Mouse (Mus musculus): ENCODE data around the gene Acer1. TPM values are rescaled to one million over a fixed set of nuclear protein-coding genes. Genes with fewer than 3 reads are reported as not detected.

The Acer1 gene
- polyA plus RNA-seq (2016; fragmentation: Nextera tagmentation; extraction: Ambion mirVana), result not detected in 2 replicates

DNA sequence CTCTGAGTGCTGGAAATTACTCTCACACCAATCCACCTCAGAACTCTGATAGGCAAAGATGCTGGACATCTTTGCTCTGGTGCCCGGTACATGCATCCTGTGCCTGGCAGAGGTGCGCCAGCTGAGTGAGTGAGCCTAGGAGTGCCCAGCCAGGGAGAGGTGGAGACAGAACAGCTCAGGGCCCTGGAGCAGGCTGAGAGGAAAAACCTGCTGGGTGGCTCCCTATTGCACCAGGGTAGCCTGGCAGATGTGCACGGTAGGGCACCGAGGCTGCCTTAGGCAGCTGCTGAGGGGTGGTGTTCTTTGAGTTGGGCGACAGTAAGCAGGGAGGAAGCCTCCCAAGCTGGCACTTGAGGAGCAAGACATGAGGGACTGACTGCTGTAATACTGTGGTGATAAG, at the start of gene Acer1:
Acer1 (minus strand) TSS at position 114 of the 400 bp plus-strand sequence.
- ATAC-seq (ENCODE audit: insufficient number of reproducible peaks, insufficient read depth, low FRiP score, low TSS enrichment, low read depth), result no peak
- peaks cover 4% of the 10 kb centered on the region; the same call in 1 of the 2 replicates for H3K4me1 ChIP-seq (replicated peaks)
- H3K27me3 ChIP-seq, result no peaks in the 10 kb centered on the region
- H3K9me3 ChIP-seq, result no peaks in the 10 kb centered on the region
- no peak within 1 kb of the TSS for H3K27ac ChIP-seq
- 74% methylated on average over 5 of the region's 5 CpGs for WGBS
- no peaks in the 10 kb centered on the region for H3K36me3 ChIP-seq
- no peak within 1 kb of the TSS for H3K9ac ChIP-seq (replicated peaks)
- H3K4me2 ChIP-seq, result no peak within 1 kb of the TSS
- H3K4me3 ChIP-seq (replicated peaks), result no peak within 1 kb of the TSS

DNA sequence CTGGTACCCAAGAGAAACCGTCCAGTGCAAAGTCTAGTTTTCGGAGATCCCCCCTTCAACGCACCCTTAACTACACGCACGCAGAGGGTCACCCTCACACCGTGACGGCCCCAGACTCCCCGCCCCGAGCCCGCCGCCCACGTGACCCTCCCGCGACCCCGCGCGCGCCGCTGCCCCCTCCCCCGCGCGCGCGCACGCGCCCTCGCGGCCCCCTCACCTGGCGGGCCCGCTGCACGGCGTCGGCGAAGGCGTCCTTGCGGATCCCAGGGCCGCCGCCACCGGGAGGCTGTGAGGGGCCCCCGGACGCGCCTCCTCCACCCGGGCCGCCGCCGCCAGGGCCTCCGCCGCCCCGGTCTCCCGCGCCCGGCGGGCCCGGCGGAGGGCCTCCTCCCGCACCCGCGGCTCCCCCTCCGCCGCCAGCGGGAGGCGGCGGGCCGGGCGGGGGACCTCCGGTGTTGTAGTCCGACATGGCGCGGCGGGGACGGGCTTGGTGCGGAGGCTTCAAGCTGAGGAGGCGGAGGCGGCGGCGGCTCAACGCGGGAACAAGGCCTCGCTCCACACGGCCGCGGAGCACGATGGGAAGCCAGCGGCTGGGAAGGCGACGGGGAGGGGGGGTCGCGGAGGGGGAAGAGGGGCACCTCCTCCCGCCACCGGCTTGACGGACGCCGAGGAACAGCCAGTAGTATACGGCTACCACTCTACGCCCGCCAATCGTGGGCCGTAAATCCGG, 49.2 kb upstream of the Acer1 start, which contains the start of gene Khsrp:
Khsrp (minus strand) TSS at position 592 of the 730 bp plus-strand sequence.
- H3K4me3 ChIP-seq (replicated peaks), result peak within 1 kb of the TSS; percentile 98
- no peak for ATAC-seq (ENCODE audit: insufficient number of reproducible peaks, insufficient read depth, low FRiP score, low TSS enrichment, low read depth)
- peak within 1 kb of the TSS; percentile 94 for H3K27ac ChIP-seq
- H3K36me3 ChIP-seq, result peaks cover 33% of the 10 kb centered on the region
- H3K4me1 ChIP-seq (replicated peaks), result peaks cover 18% of the 10 kb centered on the region
- H3K27me3 ChIP-seq, result no peaks in the 10 kb centered on the region
- H3K9me3 ChIP-seq, result no peaks in the 10 kb centered on the region
- peak within 1 kb of the TSS; percentile 100 for H3K9ac ChIP-seq (replicated peaks)
- H3K4me2 ChIP-seq, result peak within 1 kb of the TSS; percentile 97
- under 1% methylated on average over 98 of the region's 99 CpGs for WGBS

DNA sequence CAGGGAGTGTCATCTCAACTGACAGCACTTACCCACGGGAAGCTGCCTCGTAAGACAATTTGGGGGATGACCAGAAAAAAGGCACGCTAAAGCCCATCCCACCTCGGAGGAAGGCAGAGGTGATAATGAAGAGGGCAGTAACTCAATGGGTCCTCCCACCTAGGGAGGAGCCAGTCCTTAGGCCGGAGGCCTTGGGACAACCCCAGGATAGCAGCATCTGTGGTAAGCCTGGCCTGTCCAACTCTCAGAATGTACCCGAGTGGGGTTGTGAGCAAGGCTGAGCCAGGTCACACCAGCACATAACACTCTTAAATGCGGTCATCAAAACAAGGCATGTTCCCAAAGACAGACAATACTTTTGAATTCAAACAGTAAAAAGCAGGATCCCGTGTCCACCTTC, 47.8 kb upstream of the Acer1 start:
- peak overlapping the region; percentile 98 for H3K4me3 ChIP-seq (replicated peaks)
- WGBS, result 39% methylated on average over 8 of the region's 8 CpGs

DNA sequence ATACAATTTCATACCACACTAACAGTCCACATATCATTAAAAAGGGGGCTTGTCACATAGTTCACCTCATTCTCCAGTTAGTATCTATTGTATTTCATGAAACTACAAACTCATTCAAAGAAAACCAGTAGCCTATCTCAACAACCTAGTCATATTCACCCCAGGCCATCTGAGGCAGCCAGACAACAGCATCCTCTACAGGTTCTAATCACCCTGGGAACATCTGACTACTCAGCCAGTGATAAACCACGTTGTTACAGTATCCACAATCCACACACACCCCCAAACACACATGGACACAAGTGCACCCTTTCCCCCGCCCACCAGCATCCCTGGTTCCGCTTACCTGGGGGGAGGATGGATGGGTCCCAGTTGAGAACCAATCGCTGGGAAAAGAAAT, 45.5 kb upstream of the Acer1 start:
- Histone ChIP-seq H3K36me3 (peaks cover 69% of the 10 kb centered on the region), H3K9ac (replicated peaks) (no peak overlapping the region), H3K27me3 (no peaks in the 10 kb centered on the region), H3K9me3 (no peaks in the 10 kb centered on the region), H3K4me1 (replicated peaks) (peaks cover 17% of the 10 kb centered on the region), H3K27ac (no peak overlapping the region), H3K4me3 (replicated peaks) (no peak overlapping the region), H3K4me2 (no peak overlapping the region)
- WGBS, result 92% methylated on average over 4 of the region's 4 CpGs
- no peak for ATAC-seq (ENCODE audit: insufficient number of reproducible peaks, insufficient read depth, low FRiP score, low TSS enrichment, low read depth)

More for the DNA sequence above, 47.8 kb upstream of the Acer1 start:
- ATAC-seq (ENCODE audit: insufficient number of reproducible peaks, insufficient read depth, low FRiP score, low TSS enrichment, low read depth), result no peak
- peaks cover 18% of the 10 kb centered on the region for H3K4me1 ChIP-seq (replicated peaks)
- no peak overlapping the region for H3K27ac ChIP-seq
- peak overlapping the region; percentile 100 for H3K9ac ChIP-seq (replicated peaks)
- peaks cover 47% of the 10 kb centered on the region for H3K36me3 ChIP-seq
- H3K27me3 ChIP-seq, result no peaks in the 10 kb centered on the region
- peak overlapping the region; percentile 97 for H3K4me2 ChIP-seq
- H3K9me3 ChIP-seq, result no peaks in the 10 kb centered on the region

DNA sequence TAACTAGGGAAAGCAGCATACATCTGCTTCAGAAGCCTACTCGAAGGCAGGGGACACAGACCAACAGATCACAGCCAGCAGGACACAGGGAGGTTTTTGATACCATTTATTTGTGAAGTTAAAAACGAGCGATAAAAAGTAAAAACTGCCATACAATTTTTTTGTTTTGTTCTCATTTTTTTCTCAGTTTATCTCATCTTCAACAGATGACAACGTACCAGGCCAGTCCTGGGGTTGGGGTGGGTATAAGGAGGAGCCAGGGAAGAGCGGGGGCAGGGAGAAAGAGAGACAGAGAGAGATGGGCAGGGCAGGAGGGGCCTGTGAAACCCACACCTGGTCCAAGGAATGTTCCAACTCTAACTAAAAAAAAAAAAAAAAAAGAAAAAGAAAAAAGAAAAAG, 39.0 kb upstream of the Acer1 start:
- Histone ChIP-seq H3K27me3 (no peaks in the 10 kb centered on the region), H3K4me2 (no peak overlapping the region), H3K9me3 (no peaks in the 10 kb centered on the region), H3K27ac (no peak overlapping the region), H3K4me3 (replicated peaks) (no peak overlapping the region), H3K9ac (replicated peaks) (no peak overlapping the region), H3K4me1 (replicated peaks) (no peaks in the 10 kb centered on the region), H3K36me3 (peaks cover 69% of the 10 kb centered on the region)
- no peak for ATAC-seq (ENCODE audit: insufficient number of reproducible peaks, insufficient read depth, low FRiP score, low TSS enrichment, low read depth)
- WGBS, result 93% methylated on average over 5 of the region's 5 CpGs

DNA sequence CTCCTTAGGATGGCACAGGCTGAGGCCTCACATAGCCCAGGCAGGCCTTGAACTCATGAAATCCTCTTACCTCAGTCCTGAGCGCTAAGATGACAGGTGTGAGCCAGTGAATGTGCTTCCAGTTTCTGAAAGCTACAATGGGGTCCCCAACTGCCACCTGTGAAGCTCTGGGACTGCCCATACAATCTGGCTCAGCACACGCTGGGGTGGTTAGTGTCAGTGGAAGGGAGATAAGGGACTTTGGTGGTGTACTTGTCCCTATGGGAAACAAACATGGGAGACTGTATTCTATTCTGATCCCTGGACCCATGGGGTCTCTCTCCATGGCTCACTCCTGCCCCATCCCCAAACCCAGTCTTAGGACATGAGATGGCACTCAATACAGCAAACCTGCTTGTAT, 37.8 kb upstream of the Acer1 start:
- ATAC-seq (ENCODE audit: insufficient number of reproducible peaks, insufficient read depth, low FRiP score, low TSS enrichment, low read depth), result no peak
- no peak overlapping the region for H3K27ac ChIP-seq

DNA sequence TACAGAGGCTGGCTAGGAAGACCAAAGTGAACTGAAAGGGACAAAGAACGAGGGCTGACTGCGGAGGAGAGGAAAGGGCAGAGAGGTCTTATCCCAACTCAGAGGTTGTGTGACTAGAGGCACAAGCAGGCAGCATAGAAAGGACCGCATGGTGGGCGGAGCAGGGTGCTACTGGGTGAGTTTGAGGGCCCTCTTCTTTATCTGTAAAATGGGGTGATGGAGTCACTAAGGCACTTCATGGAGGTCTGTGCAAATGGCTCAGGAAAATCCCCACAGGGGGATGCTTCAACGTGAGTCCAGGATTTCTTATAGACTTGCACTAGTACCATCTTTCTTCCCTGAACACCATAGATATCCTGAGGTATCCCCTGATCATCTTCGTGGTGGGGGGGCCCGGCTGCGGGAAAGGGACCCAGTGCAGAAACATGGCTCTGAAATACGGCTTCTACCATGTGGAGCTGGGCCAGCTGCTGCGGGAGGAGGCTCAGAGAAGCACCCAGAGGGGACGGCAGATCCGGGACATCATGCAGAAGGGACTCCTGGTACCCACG, 30.4 kb upstream of the Acer1 start:
- H3K9ac ChIP-seq (replicated peaks), result no peak overlapping the region
- ATAC-seq (ENCODE audit: insufficient number of reproducible peaks, insufficient read depth, low FRiP score, low TSS enrichment, low read depth), result no peak
- H3K9me3 ChIP-seq, result no peaks in the 10 kb centered on the region
- H3K27ac ChIP-seq, result peak overlapping the region; percentile 93
- peaks cover 22% of the 10 kb centered on the region for H3K36me3 ChIP-seq
- no peaks in the 10 kb centered on the region for H3K27me3 ChIP-seq
- H3K4me3 ChIP-seq (replicated peaks), result peak overlapping the region; percentile 71
- H3K4me1 ChIP-seq (replicated peaks), result peaks cover 17% of the 10 kb centered on the region
- WGBS, result 76% methylated on average over 13 of the region's 13 CpGs
- H3K4me2 ChIP-seq, result peak overlapping the region; percentile 93

More for the DNA sequence above, 37.8 kb upstream of the Acer1 start:
- Histone ChIP-seq H3K9ac (replicated peaks) (no peak overlapping the region), H3K4me2 (no peak overlapping the region), H3K4me3 (replicated peaks) (no peak overlapping the region), H3K9me3 (no peaks in the 10 kb centered on the region), H3K27me3 (no peaks in the 10 kb centered on the region), H3K36me3 (peaks cover 56% of the 10 kb centered on the region), H3K4me1 (replicated peaks) (no peaks in the 10 kb centered on the region)
- WGBS, result 86% methylated on average over 2 of the region's 2 CpGs

DNA sequence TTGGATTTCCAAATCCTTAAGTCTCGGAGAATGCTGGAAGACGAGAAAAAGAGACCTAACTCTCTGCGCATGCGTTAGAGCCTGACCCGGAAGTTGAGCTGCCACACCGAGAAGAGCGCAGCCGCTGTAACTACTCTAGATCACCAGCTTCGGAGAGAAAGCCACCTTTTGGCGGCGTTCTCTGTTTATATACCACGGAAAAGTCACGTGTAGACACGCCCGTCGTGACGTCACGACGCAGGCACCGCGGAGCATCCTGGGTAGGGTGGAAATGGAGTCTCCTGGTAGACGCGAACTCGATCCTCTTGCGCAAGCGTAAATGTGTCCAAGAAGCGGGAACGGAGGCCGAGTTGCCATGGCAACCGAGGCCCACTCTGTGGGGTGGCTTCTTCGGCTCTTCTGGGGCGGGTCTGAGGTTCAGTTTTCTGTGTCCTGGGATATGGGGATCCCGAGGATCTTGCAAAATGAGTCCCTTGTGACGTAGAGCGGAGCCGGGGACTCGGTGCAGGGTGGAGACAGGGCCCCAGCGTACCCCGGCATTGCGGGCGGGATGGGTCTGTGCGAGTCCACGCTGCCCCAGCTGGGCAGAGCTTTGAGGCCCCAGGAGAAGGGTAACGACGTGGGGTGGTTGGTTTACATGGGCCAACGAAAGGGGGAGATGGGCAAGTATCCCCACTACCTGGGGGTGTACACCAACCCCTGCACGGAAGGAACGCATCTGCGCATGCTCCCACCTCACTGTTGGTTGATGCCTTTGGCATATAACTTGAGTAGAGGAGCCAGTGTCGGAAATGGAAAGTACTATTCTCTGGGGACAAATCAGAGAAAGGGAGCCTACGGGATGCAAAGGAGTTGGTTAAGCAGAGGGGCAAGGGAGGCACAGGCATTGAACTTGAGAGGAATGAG, 29.6 kb upstream of the Acer1 start, which contains the start of the genes Gtf2f1 and Gm17949:
Gtf2f1 (minus strand) TSS at position 53 of the 906 bp plus-strand sequence.
Gm17949 (plus strand) TSS at position 234 of the 906 bp plus-strand sequence.
- Histone ChIP-seq H3K27ac (peak within 1 kb of the TSS; percentile 93), H3K36me3 (peaks cover 31% of the 10 kb centered on the region), H3K4me3 (replicated peaks) (peak within 1 kb of the TSS; percentile 71), H3K4me2 (peak within 1 kb of the TSS; percentile 93), H3K9me3 (no peaks in the 10 kb centered on the region), H3K4me1 (replicated peaks) (peaks cover 17% of the 10 kb centered on the region), H3K9ac (replicated peaks) (peak within 1 kb of the TSS; percentile 79), H3K27me3 (no peaks in the 10 kb centered on the region)
- ATAC-seq (ENCODE audit: insufficient number of reproducible peaks, insufficient read depth, low FRiP score, low TSS enrichment, low read depth), result peak; percentile 90
- WGBS, result under 1% methylated on average over 51 of the region's 51 CpGs

DNA sequence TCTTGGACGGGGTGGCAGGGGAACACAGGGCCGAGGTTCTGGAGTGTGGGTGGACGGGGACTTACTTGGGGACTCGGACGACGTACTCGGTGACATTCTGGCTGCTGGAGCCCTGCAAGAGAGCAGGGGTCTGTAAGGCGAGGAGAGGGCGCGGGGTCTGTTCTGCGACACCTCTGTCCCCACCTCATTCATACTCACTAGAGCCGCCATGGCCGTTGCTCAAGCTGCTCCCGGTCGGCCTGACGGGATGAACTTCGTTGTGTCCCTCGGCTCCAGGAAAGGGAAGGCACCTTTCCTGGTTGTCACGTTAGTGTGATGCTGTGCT, 28.9 kb upstream of the Acer1 start:
- no peaks in the 10 kb centered on the region for H3K9me3 ChIP-seq
- peak overlapping the region; percentile 93 for H3K4me2 ChIP-seq
- H3K27me3 ChIP-seq, result no peaks in the 10 kb centered on the region
- peaks cover 37% of the 10 kb centered on the region for H3K36me3 ChIP-seq
- peaks cover 17% of the 10 kb centered on the region for H3K4me1 ChIP-seq (replicated peaks)
- H3K9ac ChIP-seq (replicated peaks), result peak overlapping the region; percentile 79
- H3K27ac ChIP-seq, result peak overlapping the region; percentile 73
- H3K4me3 ChIP-seq (replicated peaks), result peak overlapping the region; percentile 71
- WGBS, result under 1% methylated on average over 19 of the region's 19 CpGs
- ATAC-seq (ENCODE audit: insufficient number of reproducible peaks, insufficient read depth, low FRiP score, low TSS enrichment, low read depth), result peak; percentile 56

DNA sequence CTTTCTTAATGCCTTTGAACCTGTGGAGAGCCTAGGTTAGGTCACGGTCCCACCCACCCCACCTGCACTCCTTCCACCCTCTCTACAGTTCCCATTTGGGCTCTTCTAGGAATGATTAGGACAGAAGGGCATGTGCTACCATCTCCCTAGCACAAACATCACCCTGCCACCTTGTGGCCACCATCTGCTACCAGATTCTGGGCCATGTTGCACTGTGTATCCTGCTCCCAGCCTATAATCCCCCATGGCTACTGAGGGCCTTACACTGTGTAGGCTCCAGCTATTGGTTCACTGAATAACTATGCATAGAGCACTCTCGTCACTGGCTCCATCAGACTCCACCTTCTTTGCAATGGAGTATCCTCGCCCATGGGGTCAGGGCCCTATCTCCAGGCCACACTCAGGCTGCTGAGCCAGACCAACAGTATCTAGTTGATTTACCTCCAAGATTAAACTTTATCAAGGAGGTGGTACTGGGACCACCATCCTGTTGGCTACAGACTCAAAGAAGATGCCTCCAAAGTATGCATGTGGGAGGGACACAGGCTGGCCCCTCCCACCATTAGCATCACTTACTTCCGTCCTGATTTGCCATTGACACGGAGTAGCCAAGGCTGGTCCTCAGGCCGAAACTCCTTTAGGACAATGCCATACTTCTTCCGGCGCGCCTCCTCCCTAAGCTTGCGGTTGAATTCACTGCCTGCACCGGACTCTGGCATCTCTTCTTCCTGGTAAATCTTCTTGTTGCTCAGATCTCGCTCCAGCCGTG, 25.4 kb upstream of the Acer1 start:
- peaks cover 72% of the 10 kb centered on the region for H3K36me3 ChIP-seq
- no peak for ATAC-seq (ENCODE audit: insufficient number of reproducible peaks, insufficient read depth, low FRiP score, low TSS enrichment, low read depth)
- H3K9ac ChIP-seq (replicated peaks), result no peak overlapping the region

More for the DNA sequence above, 25.4 kb upstream of the Acer1 start:
- Histone ChIP-seq H3K4me2 (no peak overlapping the region), H3K9me3 (no peaks in the 10 kb centered on the region), H3K27ac (no peak overlapping the region), H3K4me3 (replicated peaks) (no peak overlapping the region), H3K4me1 (replicated peaks) (peaks cover 16% of the 10 kb centered on the region), H3K27me3 (no peaks in the 10 kb centered on the region)
- WGBS, result 93% methylated on average over 13 of the region's 13 CpGs

Data from limb, embryonic 12.5 days (tissue).